Mouse (Mus musculus): Measurements from ENCODE around the gene Prrxl1. TPM values are rescaled to one million over a fixed set of nuclear protein-coding genes. Genes with fewer than 3 reads are reported as not detected.

The Prrxl1 gene
- total RNA-seq, 2 experiments from 2014 or later, result not detected

GRCm38 (mm10) chr14:32624811-32625210 lies 25.6 kb downstream of the Prrxl1 start:
- DNase-seq, result no peak
- intact Hi-C loops (cut with DNase I), result no loop called here

GRCm38 (mm10) chr14:32627271-32627670 lies 28.1 kb downstream of the Prrxl1 start:
- intact Hi-C loops (cut with DNase I), result no loop called here
- no peak for DNase-seq

DNA sequence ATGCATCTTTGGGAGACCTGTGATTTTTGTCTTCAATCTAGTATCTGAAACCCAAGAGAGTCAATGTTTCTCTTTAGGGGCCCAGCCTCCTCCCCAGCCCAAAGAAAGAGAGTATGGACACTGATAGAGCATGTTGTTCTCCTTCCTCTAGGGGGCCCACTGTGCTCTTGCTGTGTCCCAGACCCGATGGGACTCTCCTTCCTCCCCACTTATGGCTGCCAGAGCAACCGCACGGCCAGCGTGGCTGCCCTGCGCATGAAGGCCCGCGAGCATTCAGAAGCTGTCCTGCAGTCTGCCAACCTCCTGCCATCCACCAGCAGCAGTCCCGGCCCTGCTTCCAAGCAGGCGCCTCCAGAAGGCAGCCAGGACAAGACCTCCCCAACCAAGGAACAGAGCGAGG lies 29.4 kb downstream of the Prrxl1 start:
- intact Hi-C loops (cut with DNase I), result no loop called here

GRCm38 (mm10) chr14:32632908-32633600 lies 33.8 kb downstream of the Prrxl1 start:
- intact Hi-C loops (cut with DNase I), result no loop called here
- DNase-seq, result no peak

More for the DNA sequence above, 29.4 kb downstream of the Prrxl1 start:
- DNase-seq, result peak in 1 of 2 experiments; percentile 5

- no peak for DNase-seq
- intact Hi-C loops (cut with DNase I), result no loop called here
Observed at GRCm38 (mm10) chr14:32634015-32634682, 34.9 kb downstream of the Prrxl1 start.

DNA sequence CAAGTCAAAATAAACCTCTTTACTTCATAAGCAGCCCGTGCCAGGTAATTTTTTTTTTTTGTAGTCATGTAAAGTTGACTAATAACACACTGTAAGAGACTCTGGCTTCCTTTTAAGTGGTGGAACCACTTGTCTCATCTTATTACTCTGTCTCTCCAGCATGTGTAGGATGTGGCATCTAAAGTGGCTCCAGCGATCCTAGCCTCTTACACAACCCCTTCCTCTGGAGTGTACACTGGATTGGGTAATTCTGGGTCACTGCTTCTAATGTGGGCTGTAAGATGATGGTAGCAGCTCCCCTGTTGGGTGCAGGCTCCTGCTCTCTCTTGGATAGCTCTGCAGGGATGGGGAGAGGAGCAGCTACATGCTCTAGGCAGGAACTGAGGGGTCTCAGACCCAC lies 39.3 kb downstream of the Prrxl1 start:
- no peak for DNase-seq
- intact Hi-C loops (cut with DNase I), result no loop called here

- DNase-seq, result no peak
- intact Hi-C loops (cut with DNase I), result no loop called here
Observed at GRCm38 (mm10) chr14:32659781-32660180, 60.6 kb downstream of the Prrxl1 start.

DNA sequence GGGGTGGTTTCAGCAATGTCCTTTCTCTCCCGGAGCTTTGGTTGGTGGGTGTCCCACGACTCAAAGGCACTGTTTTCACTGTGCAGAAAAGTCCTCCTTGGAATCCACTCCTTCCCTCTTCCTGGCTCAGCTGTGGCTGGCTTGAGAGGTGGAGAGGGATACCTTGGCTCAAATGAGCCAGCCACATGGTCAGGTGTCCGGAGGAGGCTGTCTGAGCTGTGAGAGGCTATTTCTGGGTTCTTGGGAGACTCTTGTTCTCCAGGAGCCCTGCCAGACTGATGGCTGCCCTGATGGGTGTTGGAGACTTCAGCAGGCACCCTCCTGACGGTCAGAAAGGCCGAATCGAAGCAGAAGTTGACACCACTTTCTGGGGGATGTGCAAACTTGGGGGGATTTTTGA lies 63.9 kb downstream of the Prrxl1 start:
- DNase-seq, result no peak
- intact Hi-C loops (cut with DNase I), result no loop called here

DNA sequence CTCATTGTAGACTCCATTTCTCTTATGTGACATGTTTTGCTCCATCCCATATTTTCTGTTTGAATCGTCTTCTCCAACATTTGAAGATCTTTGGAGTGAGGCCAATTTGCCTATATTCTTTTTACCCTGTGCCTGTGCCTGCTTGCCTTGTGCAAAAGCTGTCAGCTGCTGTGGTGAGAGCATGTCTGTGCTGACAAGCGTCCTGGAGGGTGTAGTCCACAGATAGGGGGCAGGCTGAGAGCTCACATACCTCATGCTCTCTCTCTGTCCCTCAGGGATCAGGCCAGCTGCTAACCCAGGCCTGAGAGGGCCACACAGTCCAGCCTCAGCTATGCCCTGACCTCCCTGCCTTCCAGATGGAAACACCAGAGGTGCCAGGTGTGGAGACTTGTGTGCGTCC lies 74.0 kb downstream of the Prrxl1 start:
- intact Hi-C loops (cut with DNase I), result no loop called here
- no peak for DNase-seq

GRCm38 (mm10) chr14:32678565-32678964 lies 79.4 kb downstream of the Prrxl1 start:
- intact Hi-C loops (cut with DNase I), result no loop called here
- DNase-seq, result no peak

DNA sequence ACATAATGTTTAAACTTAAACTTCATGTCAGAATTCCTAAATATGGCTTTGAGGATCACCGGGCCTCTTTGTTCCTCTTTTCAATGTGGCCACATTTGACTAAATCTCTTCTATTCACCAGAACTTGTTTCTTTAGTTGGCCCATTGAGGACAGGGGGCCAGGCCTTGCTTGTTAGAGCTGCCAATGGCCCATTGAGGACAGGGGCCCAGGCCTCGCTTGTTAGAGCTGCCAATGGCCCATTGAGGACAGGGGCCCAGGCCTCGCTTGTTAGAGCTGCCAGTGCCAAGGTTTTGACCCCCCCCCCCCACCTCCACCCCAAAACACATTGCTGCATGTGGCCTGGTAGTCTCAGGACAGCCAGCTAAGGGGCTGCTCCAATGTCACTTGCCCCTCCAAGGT lies 82.4 kb downstream of the Prrxl1 start:
- intact Hi-C loops (cut with DNase I), result loop anchor here (5.0 to 10.0 kb wide), 2 partner anchors 213 to 276 kb away; no protein-coding TSS in a partner anchor

GRCm38 (mm10) chr14:32682536-32682935 lies 83.3 kb downstream of the Prrxl1 start:
- intact Hi-C loops (cut with DNase I), result loop anchor here (5.0 to 10.0 kb wide), 2 partner anchors 212 to 275 kb away; no protein-coding TSS in a partner anchor

More for the DNA sequence above, 82.4 kb downstream of the Prrxl1 start:
- DNase-seq, result no peak

GRCm38 (mm10) chr14:32683251-32683838 lies 84.1 kb downstream of the Prrxl1 start:
- intact Hi-C loops (cut with DNase I), result loop anchor here (5.0 to 10.0 kb wide), 2 partner anchors 211 to 274 kb away; no protein-coding TSS in a partner anchor
- peak; percentile 44 to 54 for DNase-seq

More at GRCm38 (mm10) chr14:32682536-32682935, 83.3 kb downstream of the Prrxl1 start:
- no peak for DNase-seq

- no peak for DNase-seq
- intact Hi-C loops (cut with DNase I), result loop anchor here (5.0 to 10.0 kb wide), 2 partner anchors 211 to 273 kb away; no protein-coding TSS in a partner anchor
Observed at GRCm38 (mm10) chr14:32683982-32684734, 85.0 kb downstream of the Prrxl1 start.

GRCm38 (mm10) chr14:32684735-32685105 lies 85.5 kb downstream of the Prrxl1 start:
- intact Hi-C loops (cut with DNase I), result loop anchor here (5.0 to 10.0 kb wide), 2 partner anchors 210 to 273 kb away; no protein-coding TSS in a partner anchor
- DNase-seq, result no peak

GRCm38 (mm10) chr14:32685124-32685826 lies 86.1 kb downstream of the Prrxl1 start, which contains the start of gene 3425401B19Rik:
Gene 3425401B19Rik, minus strand, starts transcription at chr14:32685293.
- intact Hi-C loops (cut with DNase I), result loop anchor here (10.0 kb wide), 1 partner anchor 210 kb away; no protein-coding TSS in a partner anchor
- peak; percentile 16 to 53 for DNase-seq

DNA sequence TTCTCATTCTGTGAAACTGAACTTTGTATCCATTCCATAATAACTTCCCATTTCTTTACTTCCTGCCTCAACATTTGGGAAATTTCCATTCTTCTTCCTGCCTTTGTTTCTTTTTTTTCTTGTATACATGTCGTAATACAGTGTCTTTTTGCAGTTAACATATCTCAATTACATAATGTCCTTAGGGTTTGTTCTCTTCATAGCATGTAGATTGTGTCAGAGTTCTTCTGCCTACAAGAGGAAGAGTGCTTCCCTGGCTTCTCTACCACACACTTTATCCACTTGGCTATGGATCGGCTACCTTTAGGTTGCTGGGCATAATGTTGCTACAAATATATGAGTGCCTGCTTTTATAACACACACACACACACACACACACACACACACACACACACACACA lies 96.7 kb downstream of the Prrxl1 start:
- no peak for DNase-seq
- intact Hi-C loops (cut with DNase I), result no loop called here

- intact Hi-C loops (cut with DNase I), result no loop called here
- no peak for DNase-seq
Observed at GRCm38 (mm10) chr14:32696344-32696743, 97.1 kb downstream of the Prrxl1 start.

- intact Hi-C loops (cut with DNase I), result no loop called here
- DNase-seq, result no peak
Observed at GRCm38 (mm10) chr14:32697774-32698173, 98.6 kb downstream of the Prrxl1 start.

- intact Hi-C loops (cut with DNase I), result no loop called here
- DNase-seq, result no peak
Observed at GRCm38 (mm10) chr14:32698556-32698955, 99.3 kb downstream of the Prrxl1 start.

All from heart, postnatal 36 days (tissue).